Mouse (Mus musculus) liver, adult 2 months (tissue): ENCODE measurements around the gene Lipa. TPM values are rescaled to one million over a fixed set of nuclear protein-coding genes. Genes with fewer than 3 reads are reported as not detected.
A peak's percentile ranks its signal among the peaks of the same experiment; 100 is the strongest.

ENCODE experiments used
- DNase-seq: peaks from one replicate; pipeline ENCODE4 v3.0.0-alpha.2; 2011; ENCODE audit warnings: low read depth, low spot score; ENCODE audit errors: extremely low read depth
- H3K27ac ChIP-seq: fragments of 200-500 bp; replicated peaks from 2 replicates; pipeline ENCODE4 v1.5.1; 2012; ENCODE audit warnings: low read depth, mild to moderate bottlenecking, control low read depth, inconsistent platforms, low read length; ENCODE audit not compliant: insufficient read depth
- H3K27me3 ChIP-seq: fragments of 200-500 bp; 2 replicates; pipeline ENCODE4 v1.6.1; 2012; ENCODE audit warnings: mild to moderate bottlenecking, moderate library complexity, low read length, inconsistent platforms; ENCODE audit not compliant: control insufficient read depth, insufficient read depth
- H3K36me3 ChIP-seq: fragments of 200-500 bp; 2 replicates; pipeline ENCODE4 v1.6.1; 2012; ENCODE audit warnings: low read length, inconsistent platforms; ENCODE audit not compliant: control insufficient read depth, insufficient read depth
- H3K4me1 ChIP-seq: fragments of 200-500 bp; 2 replicates; pipeline ENCODE4 v1.6.1; 2011; ENCODE audit warnings: low read length; ENCODE audit not compliant: control insufficient read depth, insufficient read depth
- H3K4me3 ChIP-seq: fragments of 200-500 bp; 2 replicates; pipeline ENCODE4 v1.5.1; 2011; ENCODE audit warnings: low read depth, mild to moderate bottlenecking, control low read depth, low read length, moderate library complexity; ENCODE audit not compliant: insufficient read depth
- H3K79me2 ChIP-seq: fragments of 200-500 bp; 2 replicates; pipeline ENCODE4 v1.6.1; 2012; ENCODE audit warnings: inconsistent platforms, mild to moderate bottlenecking, low read length, moderate library complexity; ENCODE audit not compliant: control insufficient read depth, insufficient read depth
- H3K9ac ChIP-seq: fragments of 200-500 bp; 2 replicates; pipeline ENCODE4 v1.6.1; 2012; ENCODE audit warnings: low read depth, mild to moderate bottlenecking, control low read depth, inconsistent platforms, low read length
- CTCF ChIP-seq: fragments of 200-500 bp; IDR thresholded peaks from 2 replicates; pipeline ENCODE4 v1.5.1; 2011; ENCODE audit warnings: low read depth, low read length, control low read depth
- POLR2A ChIP-seq: fragments of 200-500 bp; IDR thresholded peaks from 2 replicates; pipeline ENCODE4 v1.6.1; 2011; ENCODE audit warnings: low read length, control low read depth; ENCODE audit not compliant: insufficient read depth; ENCODE audit errors: extremely low read depth
- WGBS: fragments of 180-500 bp; shearing (Covaris S2); methylation state at CpG from one replicate; pipeline ENCODE4 v1.1.7; 2018; 5-methylcytosine and 5-hydroxymethylcytosine counted together
- polyA plus RNA-seq: library from polyadenylated mRNA; depleted of rRNA; stranded (reverse); fragments of >200 nt; gene quantifications from 2 replicates; pipeline ENCODE4 v1.2.3, GENCODE M21; 2012
- total RNA-seq: library from RNA; depleted of rRNA; stranded (reverse); fragments of >200 nt; gene quantifications from 2 replicates; pipeline ENCODE4 v1.2.3, GENCODE M21; 2014

Gene Lipa
- total and polyA plus RNA-seq, 2 experiments: 137 to 159 TPM

- WGBS: 36% methylated on average over 4 of the region's 4 CpGs
- H3K36me3 ChIP-seq: no peaks in the 10 kb centered on the region
- H3K79me2 ChIP-seq: no peaks in the 10 kb centered on the region
- TF ChIP-seq POLR2A (no peak), CTCF (no peak)
- peak; percentile 96 for DNase-seq
- peak overlapping the region; percentile 5; the same call in 1 of the 2 replicates for H3K9ac ChIP-seq
- H3K27ac ChIP-seq: peak overlapping the region; percentile 74
- no peak overlapping the region for H3K4me3 ChIP-seq
- H3K4me1 ChIP-seq: peaks cover 2% of the 10 kb centered on the region; the same call in 1 of the 2 replicates
- no peaks in the 10 kb centered on the region for H3K27me3 ChIP-seq
Observed at GRCm38 (mm10) chr19:34532061-34532751, 4.9 kb upstream of the Lipa start.

GRCm38 (mm10) chr19:34526321-34526923 is 852 bp downstream of the Lipa start:
- TF ChIP-seq CTCF: no peak
- no peak for TF ChIP-seq POLR2A
- Histone ChIP-seq H3K4me3 (peak overlapping the region; percentile 87), H3K79me2 (peaks cover 14% of the 10 kb centered on the region; the same call in 1 of the 2 replicates), H3K27ac (peak overlapping the region; percentile 94), H3K9ac (peak overlapping the region; percentile 86), H3K27me3 (no peaks in the 10 kb centered on the region), H3K36me3 (peaks cover 18% of the 10 kb centered on the region), H3K4me1 (peaks cover 16% of the 10 kb centered on the region)
- DNase-seq: peak; percentile 83
- WGBS: under 1% methylated on average over 11 of the region's 11 CpGs

GRCm38 (mm10) chr19:34524646-34525045 is 2.6 kb downstream of the Lipa start:
- no peak for TF ChIP-seq CTCF
- TF ChIP-seq POLR2A: no peak
- H3K79me2 ChIP-seq: peaks cover 14% of the 10 kb centered on the region; the same call in 1 of the 2 replicates
- peak overlapping the region; percentile 55 for H3K9ac ChIP-seq
- peak; percentile 52 for DNase-seq
- peaks cover 23% of the 10 kb centered on the region for H3K36me3 ChIP-seq
- 22% methylated on average over 9 of the region's 9 CpGs for WGBS
- H3K4me3 ChIP-seq: peak overlapping the region; percentile 8
- H3K4me1 ChIP-seq: peaks cover 26% of the 10 kb centered on the region
- H3K27ac ChIP-seq: peak overlapping the region; percentile 31
- no peaks in the 10 kb centered on the region for H3K27me3 ChIP-seq

GRCm38 (mm10) chr19:34523106-34523725 is 4.1 kb downstream of the Lipa start:
- peak overlapping the region; percentile 89 for H3K27ac ChIP-seq
- peak; percentile 80 for DNase-seq
- 42% methylated on average over 12 of the region's 12 CpGs for WGBS

GRCm38 (mm10) chr19:34521978-34522377 is 5.3 kb downstream of the Lipa start:
- Histone ChIP-seq H3K4me1 (peaks cover 48% of the 10 kb centered on the region), H3K4me3 (no peak overlapping the region), H3K27ac (peak overlapping the region; percentile 33), H3K79me2 (peaks cover 14% of the 10 kb centered on the region; the same call in 1 of the 2 replicates), H3K9ac (no peak overlapping the region), H3K36me3 (peaks cover 27% of the 10 kb centered on the region), H3K27me3 (no peaks in the 10 kb centered on the region)
- 86% methylated on average over 1 of the region's 1 CpGs for WGBS
- no peak for TF ChIP-seq CTCF
- TF ChIP-seq POLR2A: no peak
- DNase-seq: no peak

More at GRCm38 (mm10) chr19:34523106-34523725, 4.1 kb downstream of the Lipa start:
- TF ChIP-seq POLR2A (no peak), CTCF (no peak)
- Histone ChIP-seq H3K79me2 (peaks cover 16% of the 10 kb centered on the region; the same call in 1 of the 2 replicates), H3K36me3 (peaks cover 26% of the 10 kb centered on the region), H3K9ac (no peak overlapping the region; the same call in 1 of the 2 replicates), H3K4me3 (no peak overlapping the region), H3K4me1 (peaks cover 40% of the 10 kb centered on the region), H3K27me3 (no peaks in the 10 kb centered on the region)
